Mouse (Mus musculus) hindbrain, embryonic 14.5 days (tissue): ENCODE results near the gene Abcc3. TPM values are rescaled to one million over a fixed set of nuclear protein-coding genes. Genes with fewer than 3 reads are reported as not detected.

Source experiments
- ATAC-seq: fragments of 200-750 bp; cut with Nextera tagmentation; 2 replicates; pipeline ENCODE4 v1.8.0; 2017; ENCODE audit warnings: moderate number of reproducible peaks, mild to moderate bottlenecking, moderate TSS enrichment, moderate library complexity; ENCODE audit not compliant: low FRiP score
- DNase-seq: peaks from one replicate; pipeline ENCODE4 v3.0.0-alpha.2; 2015; ENCODE audit warnings: low spot score
- H3K27ac ChIP-seq: fragments of 300-500 bp; sonication (generic); 2 replicates; pipeline ENCODE4 v1.5.1; 2014; ENCODE audit warnings: mild to moderate bottlenecking, moderate library complexity
- H3K27me3 ChIP-seq: fragments of 300-500 bp; sonication (generic); 2 replicates; pipeline ENCODE4 v1.6.1; 2014; ENCODE audit warnings: mild to moderate bottlenecking, low read length, mixed read lengths; ENCODE audit not compliant: control insufficient read depth, insufficient read depth
- H3K36me3 ChIP-seq: fragments of 300-500 bp; sonication (generic); replicated peaks from 2 replicates; pipeline ENCODE4 v1.6.1; 2014; ENCODE audit not compliant: control insufficient read depth, insufficient read depth
- H3K4me1 ChIP-seq: fragments of 300-500 bp; sonication (generic); replicated peaks from 2 replicates; pipeline ENCODE4 v1.6.1; 2014; ENCODE audit warnings: antibody characterized with exemption, low read length, mixed read lengths; ENCODE audit not compliant: control insufficient read depth, insufficient read depth
- H3K4me2 ChIP-seq: fragments of 300-500 bp; sonication (generic); replicated peaks from 2 replicates; pipeline ENCODE4 v1.6.1; 2014; ENCODE audit warnings: mild to moderate bottlenecking, moderate library complexity
- H3K4me3 ChIP-seq: fragments of 300-500 bp; sonication (generic); replicated peaks from 2 replicates; pipeline ENCODE4 v1.5.1; 2014; ENCODE audit warnings: mild to moderate bottlenecking, low read length
- H3K9ac ChIP-seq: fragments of 300-500 bp; sonication (generic); 2 replicates; pipeline ENCODE4 v1.6.1; 2014
- H3K9me3 ChIP-seq: fragments of 300-500 bp; sonication (generic); 2 replicates; pipeline ENCODE4 v1.6.1; 2016; ENCODE audit warnings: low read length; ENCODE audit not compliant: control insufficient read depth
- WGBS: fragments of 180-500 bp; shearing (Covaris S2); extraction: QIAGEN DNeasy Blood & Tissue Kit; methylation state at CpG from one replicate; pipeline ENCODE4 v1.1.7; 2014; 5-methylcytosine and 5-hydroxymethylcytosine counted together
- polyA plus RNA-seq: library from polyadenylated mRNA; unstranded; fragments of >200 nt; fragmentation: Nextera tagmentation; extraction: Ambion mirVana; gene quantifications from 2 replicates; pipeline ENCODE4 v1.2.1, GENCODE M21; 2014

The Abcc3 gene
- polyA plus RNA-seq, 1 experiment from 2014 or later, result 1.1 TPM

- H3K9ac ChIP-seq, result no peak overlapping the region
- no peak for ATAC-seq
- H3K4me1 ChIP-seq, result no peaks in the 10 kb centered on the region
- H3K9me3 ChIP-seq, result no peaks in the 10 kb centered on the region
- no peaks in the 10 kb centered on the region for H3K27me3 ChIP-seq
- DNase-seq, result no peak
- no peaks in the 10 kb centered on the region for H3K36me3 ChIP-seq
- no peak overlapping the region for H3K4me3 ChIP-seq
- no peak overlapping the region for H3K27ac ChIP-seq
- 80% methylated on average over 6 of the region's 6 CpGs for WGBS
- H3K4me2 ChIP-seq, result no peak overlapping the region
Observed at GRCm38 (mm10) chr11:94369981-94370380, 22.8 kb downstream of the Abcc3 start.

- Histone ChIP-seq H3K27ac (no peak overlapping the region), H3K27me3 (no peaks in the 10 kb centered on the region), H3K36me3 (no peaks in the 10 kb centered on the region), H3K4me1 (no peaks in the 10 kb centered on the region), H3K4me2 (no peak overlapping the region), H3K9ac (no peak overlapping the region), H3K9me3 (no peaks in the 10 kb centered on the region), H3K4me3 (no peak overlapping the region)
- no peak for DNase-seq
- ATAC-seq, result no peak
- 79% methylated on average over 3 of the region's 3 CpGs for WGBS
Observed at GRCm38 (mm10) chr11:94365340-94365739, 27.5 kb downstream of the Abcc3 start.

- no peak for ATAC-seq
- no peak for DNase-seq
- Histone ChIP-seq H3K9ac (no peak overlapping the region), H3K4me2 (no peak overlapping the region), H3K36me3 (no peaks in the 10 kb centered on the region), H3K27ac (no peak overlapping the region), H3K27me3 (no peaks in the 10 kb centered on the region), H3K9me3 (no peaks in the 10 kb centered on the region), H3K4me3 (no peak overlapping the region), H3K4me1 (no peaks in the 10 kb centered on the region)
- WGBS, result 83% methylated on average over 7 of the region's 7 CpGs
Observed at GRCm38 (mm10) chr11:94363690-94364089, 29.1 kb downstream of the Abcc3 start.

- H3K9ac ChIP-seq, result no peak overlapping the region
Observed at GRCm38 (mm10) chr11:94362101-94362500, 30.7 kb downstream of the Abcc3 start.

GRCm38 (mm10) chr11:94361166-94361870 lies 31.5 kb downstream of the Abcc3 start:
- Histone ChIP-seq H3K27me3 (no peaks in the 10 kb centered on the region), H3K4me3 (no peak overlapping the region), H3K4me2 (no peak overlapping the region), H3K36me3 (no peaks in the 10 kb centered on the region), H3K9me3 (no peaks in the 10 kb centered on the region), H3K27ac (no peak overlapping the region), H3K4me1 (no peaks in the 10 kb centered on the region), H3K9ac (no peak overlapping the region)
- DNase-seq (no peak), ATAC-seq (no peak)
- WGBS, result 96% methylated on average over 14 of the region's 14 CpGs

More at GRCm38 (mm10) chr11:94362101-94362500, 30.7 kb downstream of the Abcc3 start:
- H3K36me3 ChIP-seq, result no peaks in the 10 kb centered on the region
- no peak for DNase-seq
- no peaks in the 10 kb centered on the region for H3K9me3 ChIP-seq
- 92% methylated on average over 5 of the region's 5 CpGs for WGBS
- no peaks in the 10 kb centered on the region for H3K27me3 ChIP-seq
- no peak overlapping the region for H3K27ac ChIP-seq
- no peaks in the 10 kb centered on the region for H3K4me1 ChIP-seq
- no peak overlapping the region for H3K4me2 ChIP-seq
- ATAC-seq, result no peak
- no peak overlapping the region for H3K4me3 ChIP-seq

GRCm38 (mm10) chr11:94359168-94359567 lies 33.6 kb downstream of the Abcc3 start:
- no peaks in the 10 kb centered on the region for H3K4me1 ChIP-seq
- DNase-seq, result no peak

GRCm38 (mm10) chr11:94355521-94356217 lies 37.1 kb downstream of the Abcc3 start:
- 77% methylated on average over 9 of the region's 9 CpGs for WGBS
- Histone ChIP-seq H3K27me3 (no peaks in the 10 kb centered on the region), H3K36me3 (no peaks in the 10 kb centered on the region), H3K9ac (no peak overlapping the region), H3K4me2 (no peak overlapping the region), H3K4me1 (no peaks in the 10 kb centered on the region), H3K4me3 (no peak overlapping the region), H3K27ac (no peak overlapping the region), H3K9me3 (no peaks in the 10 kb centered on the region)
- DNase-seq (no peak), ATAC-seq (no peak)

More at GRCm38 (mm10) chr11:94359168-94359567, 33.6 kb downstream of the Abcc3 start:
- H3K27ac ChIP-seq, result no peak overlapping the region
- 94% methylated on average over 12 of the region's 12 CpGs for WGBS
- no peak overlapping the region for H3K4me2 ChIP-seq
- H3K36me3 ChIP-seq, result no peaks in the 10 kb centered on the region
- H3K9ac ChIP-seq, result no peak overlapping the region
- H3K27me3 ChIP-seq, result no peaks in the 10 kb centered on the region
- no peaks in the 10 kb centered on the region for H3K9me3 ChIP-seq
- no peak overlapping the region for H3K4me3 ChIP-seq
- no peak for ATAC-seq

GRCm38 (mm10) chr11:94351094-94351493 lies 41.7 kb downstream of the Abcc3 start:
- WGBS, result 33% methylated on average over 3 of the region's 3 CpGs
- Histone ChIP-seq H3K4me3 (no peak overlapping the region), H3K4me2 (no peak overlapping the region), H3K9ac (no peak overlapping the region), H3K27me3 (no peaks in the 10 kb centered on the region), H3K36me3 (no peaks in the 10 kb centered on the region), H3K9me3 (no peaks in the 10 kb centered on the region), H3K27ac (no peak overlapping the region), H3K4me1 (no peaks in the 10 kb centered on the region)
- ATAC-seq, result no peak
- DNase-seq, result no peak

- Histone ChIP-seq H3K27me3 (no peaks in the 10 kb centered on the region), H3K9ac (no peak overlapping the region), H3K4me3 (no peak overlapping the region), H3K36me3 (no peaks in the 10 kb centered on the region), H3K4me2 (no peak overlapping the region), H3K9me3 (no peaks in the 10 kb centered on the region), H3K4me1 (no peaks in the 10 kb centered on the region), H3K27ac (no peak overlapping the region)
- ATAC-seq (no peak), DNase-seq (no peak)
- WGBS, result 74% methylated on average over 1 of the region's 1 CpGs
Observed at GRCm38 (mm10) chr11:94350337-94350736, 42.5 kb downstream of the Abcc3 start.
